Mouse (Mus musculus): ENCODE data around the gene Pitpnc1.

DNA sequence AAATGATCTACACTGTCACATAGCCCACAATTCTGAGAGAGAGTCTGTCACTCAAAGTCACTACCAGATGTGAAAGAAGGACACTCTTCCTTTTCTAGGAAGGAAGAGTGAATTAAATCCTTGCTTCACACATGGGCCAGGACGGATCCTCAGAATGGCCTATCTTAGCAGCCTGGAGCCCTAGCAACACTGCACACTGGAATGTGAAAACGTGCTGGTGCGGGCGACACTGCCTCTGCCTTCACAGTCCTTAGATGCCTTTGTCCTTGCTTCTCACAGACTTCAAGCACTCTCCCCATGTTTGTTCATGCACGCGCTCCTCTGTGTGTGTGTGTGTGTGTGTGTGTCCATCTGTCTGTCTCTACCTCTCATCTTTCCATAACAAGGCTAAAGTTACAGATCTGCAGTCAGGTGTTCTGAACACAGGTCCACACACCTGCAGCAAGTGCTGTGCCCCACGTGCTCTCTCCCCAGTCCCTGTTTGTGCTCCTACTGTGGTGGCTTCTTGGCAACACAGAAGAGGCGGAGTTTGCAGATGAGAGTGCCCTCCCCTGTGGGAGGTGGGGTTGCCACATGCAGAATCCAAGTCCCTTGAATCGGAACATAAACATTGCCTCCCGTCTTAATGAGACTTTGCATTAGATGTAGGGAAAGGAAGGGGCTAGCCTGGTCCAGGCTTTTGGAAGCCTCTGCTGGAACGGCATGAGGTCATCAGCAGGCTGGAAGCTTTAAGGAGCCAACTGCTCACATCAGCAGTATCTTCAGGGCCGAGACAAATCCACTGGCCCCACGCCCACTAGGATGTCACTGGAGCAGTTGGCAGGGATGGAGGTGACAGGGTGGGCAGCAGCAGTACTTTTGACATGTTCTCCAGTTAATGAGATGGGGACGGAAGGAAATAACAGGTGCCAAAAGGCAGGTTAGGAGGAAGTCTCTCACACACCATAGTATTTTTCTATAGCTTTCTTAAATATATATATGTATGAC, 144.5 kb downstream of the Pitpnc1 start:
- TF ChIP-seq CTCF (IDR thresholded peaks at IDR 0.05; ENCODE audit: control insufficient read depth, insufficient read depth, insufficient read length): no peak
- no peak for TF ChIP-seq USF1 (IDR thresholded peaks at IDR 0.05; ENCODE audit: low read depth)

Measured in C2C12 (cell line).